Mouse (Mus musculus): ENCODE measurements around the gene Phf20.

Phf20 gene

GRCm38 (mm10) chr2:156318491-156318890, 122.2 kb downstream of the Phf20 start:
- no peak for DNase-seq

GRCm38 (mm10) chr2:156321538-156321937, 125.3 kb downstream of the Phf20 start:
- DNase-seq = no peak

- DNase-seq = peak; percentile 72
These were observed 127.9 kb downstream of the Phf20 start for GRCm38 (mm10) chr2:156324116-156324588.

GRCm38 (mm10) chr2:156324681-156325080, 128.4 kb downstream of the Phf20 start:
- no peak for DNase-seq

- no peak for DNase-seq
These were observed 134.4 kb downstream of the Phf20 start for GRCm38 (mm10) chr2:156330681-156331080.

- no peak for DNase-seq
These were observed 135.2 kb downstream of the Phf20 start for GRCm38 (mm10) chr2:156331446-156331965.

- DNase-seq = no peak
These were observed 143.8 kb downstream of the Phf20 start for GRCm38 (mm10) chr2:156340078-156340477.

- DNase-seq = peak; percentile 14
These were observed 148.7 kb downstream of the Phf20 start for GRCm38 (mm10) chr2:156344775-156345532.

GRCm38 (mm10) chr2:156348812-156349211, 152.5 kb downstream of the Phf20 start:
- no peak for DNase-seq

- DNase-seq = no peak
These were observed 153.1 kb downstream of the Phf20 start for GRCm38 (mm10) chr2:156349286-156349848.

- DNase-seq = no peak
These were observed 155.0 kb downstream of the Phf20 start for GRCm38 (mm10) chr2:156351243-156351642.

- no peak for DNase-seq
These were observed 156.3 kb downstream of the Phf20 start for GRCm38 (mm10) chr2:156352413-156353165.

GRCm38 (mm10) chr2:156353265-156353692, 157.0 kb downstream of the Phf20 start:
- DNase-seq = peak; percentile 10

GRCm38 (mm10) chr2:156356031-156356430, 159.8 kb downstream of the Phf20 start:
- DNase-seq = peak; percentile 18
